Mouse (Mus musculus) hindbrain, embryonic 12.5 days (tissue): Measurements from ENCODE around the gene Flcn. TPM values are rescaled to one million over a fixed set of nuclear protein-coding genes. Genes with fewer than 3 reads are reported as not detected.

ENCODE experiments used
- ATAC-seq: fragments of 200-750 bp; cut with Nextera tagmentation; 2 replicates; pipeline ENCODE4 v1.8.0; 2017; ENCODE audit warnings: moderate TSS enrichment; ENCODE audit not compliant: low FRiP score
- H3K27ac ChIP-seq: fragments of 300-500 bp; sonication (generic); 2 replicates; pipeline ENCODE4 v1.5.1; 2016; ENCODE audit warnings: mild to moderate bottlenecking
- H3K27me3 ChIP-seq: fragments of 300-500 bp; sonication (generic); 2 replicates; pipeline ENCODE4 v1.6.1; 2016; ENCODE audit warnings: mild to moderate bottlenecking
- H3K36me3 ChIP-seq: fragments of 300-500 bp; sonication (generic); 2 replicates; pipeline ENCODE4 v1.6.1; 2016; ENCODE audit warnings: mild to moderate bottlenecking
- H3K4me1 ChIP-seq: fragments of 300-500 bp; sonication (generic); 2 replicates; pipeline ENCODE4 v1.6.1; 2016
- H3K4me2 ChIP-seq: fragments of 300-500 bp; sonication (generic); replicated peaks from 2 replicates; pipeline ENCODE4 v1.6.1; 2016; ENCODE audit warnings: mild to moderate bottlenecking
- H3K4me3 ChIP-seq: fragments of 300-500 bp; sonication (generic); 2 replicates; pipeline ENCODE4 v1.5.1; 2016; ENCODE audit warnings: mild to moderate bottlenecking
- H3K9ac ChIP-seq: fragments of 300-500 bp; sonication (generic); 2 replicates; pipeline ENCODE4 v1.6.1; 2016; ENCODE audit warnings: mild to moderate bottlenecking, moderate library complexity
- H3K9me3 ChIP-seq: fragments of 300-500 bp; sonication (generic); replicated peaks from 2 replicates; pipeline ENCODE4 v1.6.1; 2016; ENCODE audit warnings: mild to moderate bottlenecking
- WGBS: fragments of 180-500 bp; shearing (Covaris S2); methylation state at CpG from one replicate; pipeline ENCODE4 v1.1.7; 2016; 5-methylcytosine and 5-hydroxymethylcytosine counted together
- polyA plus RNA-seq: library from polyadenylated mRNA; unstranded; fragments of >200 nt; fragmentation: Nextera tagmentation; extraction: Ambion mirVana; gene quantifications from 2 replicates; pipeline ENCODE4 v1.2.1, GENCODE M21; 2016

Flcn gene
- polyA plus RNA-seq, 1 experiment from 2014 or later = 36.2 TPM

GRCm38 (mm10) chr11:59754504-59754903 lies 55.3 kb downstream of the Flcn start:
- H3K4me3 ChIP-seq = no peak overlapping the region
- H3K27ac ChIP-seq = no peak overlapping the region
- H3K4me1 ChIP-seq = no peaks in the 10 kb centered on the region
- 94% methylated on average over 6 of the region's 6 CpGs for WGBS
- no peak overlapping the region for H3K4me2 ChIP-seq
- ATAC-seq = no peak
- H3K36me3 ChIP-seq = peaks cover 96% of the 10 kb centered on the region
- no peaks in the 10 kb centered on the region for H3K9me3 ChIP-seq
- H3K9ac ChIP-seq = no peak overlapping the region
- no peaks in the 10 kb centered on the region for H3K27me3 ChIP-seq

GRCm38 (mm10) chr11:59749050-59749449 lies 60.8 kb downstream of the Flcn start:
- Histone ChIP-seq H3K36me3 (peaks cover 67% of the 10 kb centered on the region), H3K4me1 (no peaks in the 10 kb centered on the region), H3K9me3 (no peaks in the 10 kb centered on the region), H3K4me2 (no peak overlapping the region), H3K9ac (no peak overlapping the region), H3K27me3 (no peaks in the 10 kb centered on the region), H3K27ac (no peak overlapping the region), H3K4me3 (no peak overlapping the region)
- 86% methylated on average over 3 of the region's 3 CpGs for WGBS
- no peak for ATAC-seq

- H3K27me3 ChIP-seq = no peaks in the 10 kb centered on the region
- no peak overlapping the region for H3K9ac ChIP-seq
- no peak overlapping the region for H3K4me3 ChIP-seq
- H3K27ac ChIP-seq = no peak overlapping the region
- no peak overlapping the region for H3K4me2 ChIP-seq
- peaks cover 67% of the 10 kb centered on the region for H3K36me3 ChIP-seq
- no peaks in the 10 kb centered on the region for H3K9me3 ChIP-seq
- 80% methylated on average over 2 of the region's 2 CpGs for WGBS
- no peaks in the 10 kb centered on the region for H3K4me1 ChIP-seq
- ATAC-seq = no peak
Observed at GRCm38 (mm10) chr11:59746614-59747013, 63.2 kb downstream of the Flcn start.

GRCm38 (mm10) chr11:59745851-59746250 lies 64.0 kb downstream of the Flcn start:
- Histone ChIP-seq H3K9ac (no peak overlapping the region), H3K27me3 (no peaks in the 10 kb centered on the region), H3K27ac (no peak overlapping the region), H3K9me3 (no peaks in the 10 kb centered on the region), H3K36me3 (peaks cover 69% of the 10 kb centered on the region), H3K4me3 (no peak overlapping the region), H3K4me2 (no peak overlapping the region), H3K4me1 (no peaks in the 10 kb centered on the region)
- ATAC-seq = no peak
- 93% methylated on average over 5 of the region's 5 CpGs for WGBS

- H3K27me3 ChIP-seq = no peaks in the 10 kb centered on the region
- peaks cover 67% of the 10 kb centered on the region for H3K36me3 ChIP-seq
- H3K4me3 ChIP-seq = no peak overlapping the region
- H3K9ac ChIP-seq = no peak overlapping the region
- H3K27ac ChIP-seq = no peak overlapping the region
- H3K4me1 ChIP-seq = no peaks in the 10 kb centered on the region
- no peak for ATAC-seq
- H3K4me2 ChIP-seq = no peak overlapping the region
- WGBS = 96% methylated on average over 4 of the region's 4 CpGs
- H3K9me3 ChIP-seq = no peaks in the 10 kb centered on the region
Observed at GRCm38 (mm10) chr11:59744374-59744773, 65.4 kb downstream of the Flcn start.

- H3K4me3 ChIP-seq = no peak overlapping the region
- no peak overlapping the region for H3K9ac ChIP-seq
- no peaks in the 10 kb centered on the region for H3K9me3 ChIP-seq
- H3K27me3 ChIP-seq = no peaks in the 10 kb centered on the region
- ATAC-seq = no peak
- H3K27ac ChIP-seq = no peak overlapping the region
- H3K4me2 ChIP-seq = no peak overlapping the region
- peaks cover 68% of the 10 kb centered on the region for H3K36me3 ChIP-seq
- 100% methylated on average over 1 of the region's 1 CpGs for WGBS
- no peaks in the 10 kb centered on the region for H3K4me1 ChIP-seq
Observed at GRCm38 (mm10) chr11:59743712-59744111, 66.1 kb downstream of the Flcn start.

GRCm38 (mm10) chr11:59743307-59743706 lies 66.5 kb downstream of the Flcn start:
- Histone ChIP-seq H3K4me1 (no peaks in the 10 kb centered on the region), H3K36me3 (peaks cover 71% of the 10 kb centered on the region), H3K4me3 (no peak overlapping the region), H3K9me3 (no peaks in the 10 kb centered on the region), H3K27ac (no peak overlapping the region), H3K9ac (no peak overlapping the region), H3K4me2 (no peak overlapping the region), H3K27me3 (no peaks in the 10 kb centered on the region)
- ATAC-seq = no peak
- WGBS = 95% methylated on average over 2 of the region's 2 CpGs

- no peak for ATAC-seq
- no peaks in the 10 kb centered on the region for H3K4me1 ChIP-seq
- H3K27me3 ChIP-seq = no peaks in the 10 kb centered on the region
- H3K4me2 ChIP-seq = no peak overlapping the region
- H3K27ac ChIP-seq = no peak overlapping the region
- WGBS = 96% methylated on average over 5 of the region's 5 CpGs
- H3K9ac ChIP-seq = no peak overlapping the region
- peaks cover 85% of the 10 kb centered on the region for H3K36me3 ChIP-seq
- H3K9me3 ChIP-seq = no peaks in the 10 kb centered on the region
- no peak overlapping the region for H3K4me3 ChIP-seq
Observed at GRCm38 (mm10) chr11:59741915-59742314, 67.9 kb downstream of the Flcn start.

Other genes starting within 250 kb of the Flcn start
- not detected in 2 replicates for gene Olfr222, start 233.8 kb downstream of the Flcn start, polyA plus RNA-seq
- gene Olfr223, start 216.7 kb downstream of the Flcn start, polyA plus RNA-seq = not detected in 2 replicates
- gene Mprip, start 148.7 kb downstream of the Flcn start, polyA plus RNA-seq = 104 and 113 TPM in 2 replicates
- gene Pld6, start 22.4 kb downstream of the Flcn start, polyA plus RNA-seq = 1.2 and 1.5 TPM in 2 replicates
- 44.1 and 47.7 TPM in 2 replicates for gene Nt5m, start 29.4 kb upstream of the Flcn start, polyA plus RNA-seq
- 205 and 207 TPM in 2 replicates for gene Cops3, start 29.8 kb upstream of the Flcn start, polyA plus RNA-seq
- gene Med9, start 138.2 kb upstream of the Flcn start, polyA plus RNA-seq = 34.7 and 36.6 TPM in 2 replicates
- 1.5 and 1.7 TPM in 2 replicates for gene Rasd1, start 154.9 kb upstream of the Flcn start, polyA plus RNA-seq
- gene Pemt, start 236.5 kb upstream of the Flcn start, polyA plus RNA-seq = 5.7 and 7.1 TPM in 2 replicates